Mouse (Mus musculus) neural tube, postnatal 0 days (tissue): ENCODE measurements around the gene AW209491. TPM values are rescaled to one million over a fixed set of nuclear protein-coding genes. Genes with fewer than 3 reads are reported as not detected.

Source experiments
- polyA plus RNA-seq: library from polyadenylated mRNA; unstranded; fragments of >200 nt; fragmentation: Nextera tagmentation; extraction: Ambion mirVana; gene quantifications from 2 replicates; pipeline ENCODE4 v1.2.1, GENCODE M21; 2015

AW209491 gene
- polyA plus RNA-seq, result 31.7 and 34.8 TPM in 2 replicates

DNA sequence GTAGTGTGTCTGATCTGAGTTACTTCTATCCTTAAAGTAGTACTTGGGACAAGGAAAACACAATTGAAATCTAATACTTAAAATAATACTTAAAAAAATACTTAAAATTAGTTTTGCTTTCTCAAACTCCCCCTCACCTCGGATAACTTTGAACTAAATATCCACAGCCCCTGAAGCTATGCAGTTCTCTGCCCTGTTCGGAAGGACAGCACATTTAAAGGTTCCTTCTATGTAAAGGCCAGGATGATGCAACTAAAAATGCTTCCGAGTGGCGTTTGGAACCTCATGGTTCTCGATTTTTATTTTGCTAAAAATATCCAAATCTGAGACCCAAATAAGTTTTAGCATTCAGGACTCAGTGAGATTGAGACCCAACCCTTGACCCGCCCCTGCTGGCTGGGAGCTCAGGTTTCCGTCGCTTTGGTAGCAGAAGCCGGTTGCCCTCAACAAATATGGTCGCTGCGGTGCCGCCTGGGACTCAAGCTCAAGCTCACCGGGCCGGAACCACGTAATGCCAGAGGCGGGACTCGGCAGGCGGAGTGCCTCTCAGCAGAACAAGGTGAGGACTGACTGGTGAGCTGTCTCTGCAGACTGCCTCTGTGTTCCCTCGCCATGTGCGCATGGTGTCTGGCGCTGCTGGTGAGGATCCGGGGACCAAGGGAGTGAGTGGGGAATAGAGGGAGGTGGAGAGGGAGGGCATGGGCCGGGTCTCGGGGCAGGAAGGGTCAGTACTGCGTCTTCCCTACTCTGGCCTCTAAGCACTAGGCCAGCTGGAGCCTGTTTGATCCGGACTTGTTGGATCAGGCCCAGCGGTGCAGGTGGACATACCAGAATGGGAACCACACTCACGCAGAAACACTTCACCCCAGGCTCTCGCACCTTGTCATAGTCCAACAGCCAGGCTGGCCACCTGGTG lies at the start of gene AW209491:
TSS of gene AW209491 (plus strand) at position 429 of the 916 bp plus-strand sequence.

DNA sequence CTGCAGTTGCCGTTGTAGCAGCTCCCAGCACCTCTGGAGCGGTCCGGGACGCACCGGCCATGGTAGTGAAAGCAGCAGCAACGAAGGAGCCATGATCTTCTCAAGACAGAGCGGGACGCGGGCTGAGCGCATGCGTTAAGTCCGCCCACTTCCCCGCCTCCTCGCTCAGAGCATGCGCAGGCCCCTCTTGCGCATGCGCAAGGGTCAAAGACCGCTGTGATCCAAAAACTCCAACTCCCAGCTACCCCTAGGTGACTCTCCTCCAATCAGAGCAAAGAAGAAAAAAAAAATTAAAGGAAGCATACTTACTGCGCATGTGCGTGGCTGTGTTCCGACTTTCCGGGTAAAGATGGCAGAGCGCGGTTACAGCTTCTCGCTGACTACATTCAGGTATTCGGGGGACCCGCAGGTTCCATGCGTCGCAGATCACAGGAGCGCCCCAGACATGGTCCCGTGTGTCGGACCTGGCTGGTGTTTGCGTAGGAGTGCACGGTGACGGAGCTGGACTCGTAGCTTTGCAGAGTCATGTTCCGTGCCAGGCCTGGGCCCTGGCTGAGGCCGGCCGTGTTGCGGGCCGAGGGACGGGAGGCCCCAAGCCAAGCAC lies 16.9 kb upstream of the AW209491 start, which contains the start of the genes Mrpl32 and Psma2:
TSS of gene Mrpl32 (minus strand) at position 240 of the 604 bp plus-strand sequence.
TSS of gene Psma2 (plus strand) at position 315 of the 604 bp plus-strand sequence.

Other genes with a start within 250 kb of the AW209491 start
- 26.0 and 28.5 TPM in 2 replicates for gene Hecw1, start 106.9 kb upstream of the AW209491 start, polyA plus RNA-seq
- gene Mrpl32, start 17.0 kb upstream of the AW209491 start, polyA plus RNA-seq, result 108 and 127 TPM in 2 replicates
- gene Psma2, start 16.9 kb upstream of the AW209491 start, polyA plus RNA-seq, result 169 and 172 TPM in 2 replicates